Mouse (Mus musculus) adrenal gland, postnatal 25 days (tissue): ENCODE results near the gene Wwox. TPM values are rescaled to one million over a fixed set of nuclear protein-coding genes. Genes with fewer than 3 reads are reported as not detected.

Experiments
- DNase-seq: peaks from one replicate; pipeline ENCODE4 v3.0.0; 2021; ENCODE audit warnings: mixed read lengths
- total RNA-seq: library from RNA; stranded (reverse); gene quantifications from 2 replicates; pipeline ENCODE4 v1.2.3, GENCODE M21; 2021

Gene Wwox
- total RNA-seq, 1 experiment from 2014 or later = 37.2 TPM

- peak; percentile 2 for DNase-seq
Measured at GRCm38 (mm10) chr8:115362518-115362917, 923.1 kb downstream of the Wwox start.

- DNase-seq = no peak
Measured at GRCm38 (mm10) chr8:115374957-115375356, 935.5 kb downstream of the Wwox start.

GRCm38 (mm10) chr8:115375361-115376047 lies 936.0 kb downstream of the Wwox start:
- no peak for DNase-seq

GRCm38 (mm10) chr8:115377321-115377720 lies 937.9 kb downstream of the Wwox start:
- no peak for DNase-seq

GRCm38 (mm10) chr8:115380017-115380416 lies 940.6 kb downstream of the Wwox start:
- DNase-seq = no peak

GRCm38 (mm10) chr8:115390921-115391504 lies 951.6 kb downstream of the Wwox start:
- no peak for DNase-seq

GRCm38 (mm10) chr8:115395840-115396239 lies 956.4 kb downstream of the Wwox start:
- DNase-seq = peak; percentile 9

- DNase-seq = no peak
Measured at GRCm38 (mm10) chr8:115397981-115398380, 958.5 kb downstream of the Wwox start.

- DNase-seq = no peak
Measured at GRCm38 (mm10) chr8:115400013-115400720, 960.7 kb downstream of the Wwox start.

Other genes with a start within 250 kb of the Wwox start
- gene Vat1l, start 234.0 kb upstream of the Wwox start, total RNA-seq = 11.5 and 17.5 TPM in 2 replicates
- not detected in 2 replicates for gene Clec3a, start 21.6 kb upstream of the Wwox start, total RNA-seq